Mouse (Mus musculus) C2C12 (cell line): Measurements from ENCODE around the gene Nup43.

Experiments used
- CTCF ChIP-seq: IDR thresholded peaks from one replicate; pipeline ENCODE4 v1.5.1; 2011; ENCODE audit not compliant: control insufficient read depth, insufficient read depth, insufficient read length
- FOSL1 ChIP-seq: IDR thresholded peaks from one replicate; pipeline ENCODE4 v1.8.0; 2011; ENCODE audit warnings: mild to moderate bottlenecking, low read length; ENCODE audit not compliant: poor library complexity, insufficient read depth, severe bottlenecking
- MAX ChIP-seq: IDR thresholded peaks from one replicate; pipeline ENCODE4 v1.6.1; 2011; ENCODE audit warnings: mild to moderate bottlenecking, control low read depth
- MYOD1 ChIP-seq: IDR thresholded peaks from one replicate; pipeline ENCODE4 v1.6.1; 2011; ENCODE audit warnings: low read depth; ENCODE audit not compliant: control insufficient read depth, insufficient read length
- MYOG ChIP-seq: IDR thresholded peaks from one replicate; pipeline ENCODE4 v1.6.1; 2011; ENCODE audit not compliant: control insufficient read depth, insufficient read length; ENCODE audit errors: extremely low read depth
- USF1 ChIP-seq: IDR thresholded peaks from one replicate; pipeline ENCODE4 v1.6.1; 2011; ENCODE audit warnings: low read depth, mild to moderate bottlenecking, control low read depth, moderate library complexity

DNA sequence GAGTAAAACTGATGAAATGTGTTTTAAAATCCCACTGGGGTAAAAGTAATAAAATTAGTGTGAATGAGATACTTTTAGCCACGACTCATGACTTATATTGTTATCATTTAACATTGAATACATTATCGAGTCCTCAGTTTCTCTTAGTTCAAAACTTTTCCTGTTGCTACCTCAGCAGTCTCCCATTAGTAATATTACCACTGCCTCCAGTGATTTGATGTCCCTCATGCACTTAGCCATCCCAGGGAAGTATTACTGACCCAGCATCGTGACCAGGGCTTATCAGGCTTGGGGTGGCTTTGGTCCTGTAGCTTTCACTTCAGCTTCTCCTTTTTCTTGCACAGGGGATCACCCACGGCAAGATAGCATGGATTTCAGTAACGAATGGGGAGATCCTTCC is 42.8 kb downstream of the Nup43 start:
- no peak for TF ChIP-seq FOSL1
- no peak for TF ChIP-seq CTCF
- TF ChIP-seq USF1, result no peak
- no peak for TF ChIP-seq MYOG
- TF ChIP-seq MYOD1, result no peak
- TF ChIP-seq MAX, result no peak
